Mouse (Mus musculus) stomach, postnatal 0 days (tissue): Measurements from ENCODE around the gene Katnbl1.

Experiments used
- CTCF ChIP-seq: IDR thresholded peaks from 2 replicates; pipeline ENCODE4 v1.5.1; 2016; ENCODE audit warnings: antibody characterized with exemption, low read depth, mild to moderate bottlenecking, moderate library complexity
- EP300 ChIP-seq: optimal IDR thresholded peaks from 2 replicates; pipeline ENCODE3; 2016; ENCODE audit warnings: antibody characterized with exemption

DNA sequence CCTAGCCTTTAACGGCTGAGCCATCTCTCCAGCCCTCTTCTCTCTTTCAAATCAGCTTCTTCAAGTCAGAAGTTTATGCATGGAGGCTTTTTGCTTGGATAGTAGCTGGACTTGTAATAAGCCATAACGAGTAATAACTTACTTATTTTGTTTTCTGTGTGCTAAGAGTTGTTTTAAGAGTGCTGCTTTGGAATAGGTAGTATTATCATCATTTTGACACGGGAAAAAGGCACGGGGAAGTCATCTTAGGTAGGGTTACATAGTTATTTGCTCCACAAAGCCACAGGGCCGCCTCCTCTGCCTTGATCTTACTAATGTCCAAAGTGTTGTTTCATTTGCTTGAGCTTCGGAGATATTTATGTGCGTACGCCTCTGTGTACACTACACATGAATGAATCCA is 1.1 kb downstream of the Katnbl1 start:
- TF ChIP-seq CTCF (no peak), EP300 (no peak)
